Mouse (Mus musculus) testis, adult 2 months (tissue): ENCODE data around the gene N6amt1. TPM values are rescaled to one million over a fixed set of nuclear protein-coding genes. Genes with fewer than 3 reads are reported as not detected.

Source experiments
- H3K27ac ChIP-seq: fragments of 200-500 bp; 2 replicates; pipeline ENCODE4 v1.5.1; 2012; ENCODE audit warnings: low read depth, low read length; ENCODE audit not compliant: control insufficient read depth, insufficient read depth
- H3K27me3 ChIP-seq: fragments of 200-500 bp; 2 replicates; pipeline ENCODE4 v1.6.1; 2012; ENCODE audit warnings: mild to moderate bottlenecking, low read length, moderate library complexity; ENCODE audit not compliant: control insufficient read depth, insufficient read depth
- H3K36me3 ChIP-seq: fragments of 200-500 bp; 2 replicates; pipeline ENCODE4 v1.6.1; 2012; ENCODE audit warnings: mild to moderate bottlenecking, low read length; ENCODE audit not compliant: control insufficient read depth, insufficient read depth
- H3K4me1 ChIP-seq: fragments of 200-500 bp; 2 replicates; pipeline ENCODE4 v1.6.1; 2012; ENCODE audit warnings: low read length; ENCODE audit not compliant: control insufficient read depth, insufficient read depth
- H3K4me3 ChIP-seq: fragments of 200-500 bp; 2 replicates; pipeline ENCODE4 v1.5.1; 2012; ENCODE audit warnings: low read depth, mild to moderate bottlenecking, low read length, moderate library complexity, mixed read lengths; ENCODE audit not compliant: control insufficient read depth
- CTCF ChIP-seq: fragments of 200-500 bp; IDR thresholded peaks from 2 replicates; pipeline ENCODE4 v1.5.1; 2012; ENCODE audit warnings: low read depth, mild to moderate bottlenecking, inconsistent platforms, low read length, moderate library complexity; ENCODE audit not compliant: control insufficient read depth, insufficient read depth, insufficient replicate concordance
- POLR2A ChIP-seq: fragments of 200-500 bp; IDR thresholded peaks from 2 replicates; pipeline ENCODE4 v1.6.1; 2012; ENCODE audit warnings: low read depth, mild to moderate bottlenecking, inconsistent platforms, low read length, moderate library complexity; ENCODE audit not compliant: control insufficient read depth
- polyA plus RNA-seq: library from polyadenylated mRNA; depleted of rRNA; stranded (reverse); fragments of >200 nt; gene quantifications from 2 replicates; pipeline ENCODE4 v1.2.3, GENCODE M21; 2012; rRNA removed

The N6amt1 gene
- 3.0 and 3.6 TPM in 2 replicates for polyA plus RNA-seq

- Histone ChIP-seq H3K27me3 (no peaks in the 10 kb centered on the region), H3K4me1 (peaks cover 3% of the 10 kb centered on the region; the same call in 1 of the 2 replicates), H3K36me3 (no peaks in the 10 kb centered on the region; the same call in none of the 2 replicates), H3K4me3 (peak within 1 kb of the TSS; percentile 99), H3K27ac (peak within 1 kb of the TSS; percentile 100)
- TF ChIP-seq CTCF (no peak), POLR2A (peak; percentile 88)
Measured at GRCm38 (mm10) chr16:87354075-87354583, at the start of gene N6amt1. Gene N6amt1 (plus strand): TSS chr16:87354185.

GRCm38 (mm10) chr16:87305251-87306011 is 48.6 kb upstream of the N6amt1 start:
- no peak for TF ChIP-seq POLR2A
- TF ChIP-seq CTCF = no peak
- Histone ChIP-seq H3K27me3 (no peaks in the 10 kb centered on the region), H3K4me1 (no peaks in the 10 kb centered on the region; the same call in 1 of the 2 replicates), H3K4me3 (no peak overlapping the region), H3K36me3 (no peaks in the 10 kb centered on the region), H3K27ac (peak overlapping the region; percentile 49; the same call in 1 of the 2 replicates)

- peak overlapping the region; percentile 22; the same call in 1 of the 2 replicates for H3K27ac ChIP-seq
- no peaks in the 10 kb centered on the region for H3K27me3 ChIP-seq
- H3K4me1 ChIP-seq = no peaks in the 10 kb centered on the region; the same call in 1 of the 2 replicates
- no peak overlapping the region for H3K4me3 ChIP-seq
- no peaks in the 10 kb centered on the region for H3K36me3 ChIP-seq
- TF ChIP-seq POLR2A (no peak), CTCF (no peak)
Measured at GRCm38 (mm10) chr16:87307109-87307735, 46.8 kb upstream of the N6amt1 start.

- Histone ChIP-seq H3K36me3 (no peaks in the 10 kb centered on the region), H3K4me1 (no peaks in the 10 kb centered on the region), H3K27me3 (no peaks in the 10 kb centered on the region), H3K4me3 (no peak overlapping the region), H3K27ac (no peak overlapping the region)
- TF ChIP-seq CTCF = no peak
- no peak for TF ChIP-seq POLR2A
Measured at GRCm38 (mm10) chr16:87310659-87311058, 43.3 kb upstream of the N6amt1 start.

- Histone ChIP-seq H3K4me3 (no peak overlapping the region), H3K27ac (no peak overlapping the region), H3K36me3 (no peaks in the 10 kb centered on the region), H3K27me3 (no peaks in the 10 kb centered on the region), H3K4me1 (no peaks in the 10 kb centered on the region; the same call in 1 of the 2 replicates)
- no peak for TF ChIP-seq POLR2A
- TF ChIP-seq CTCF = no peak
Measured at GRCm38 (mm10) chr16:87318200-87318811, 35.7 kb upstream of the N6amt1 start.

GRCm38 (mm10) chr16:87318998-87319397 is 35.0 kb upstream of the N6amt1 start:
- Histone ChIP-seq H3K4me3 (no peak overlapping the region), H3K4me1 (no peaks in the 10 kb centered on the region; the same call in 1 of the 2 replicates), H3K36me3 (no peaks in the 10 kb centered on the region), H3K27me3 (no peaks in the 10 kb centered on the region), H3K27ac (no peak overlapping the region)
- TF ChIP-seq CTCF = no peak
- TF ChIP-seq POLR2A = no peak
